Mouse (Mus musculus) layer of hippocampus, adult 11-12 months (tissue): Measurements from ENCODE around the gene Hoxa10.
A peak's percentile ranks its signal among the peaks of the same experiment; 100 is the strongest.

ENCODE experiments used
- DNase-seq: peaks from one replicate; pipeline ENCODE4 v3.0.0; 2022; ENCODE audit warnings: low spot score

Gene Hoxa10

GRCm38 (mm10) chr6:52262463-52263320 is 22.0 kb upstream of the Hoxa10 start:
- no peak for DNase-seq

GRCm38 (mm10) chr6:52261751-52262462 is 21.3 kb upstream of the Hoxa10 start:
- no peak for DNase-seq

- no peak for DNase-seq
These were observed 20.3 kb upstream of the Hoxa10 start, which contains the start of gene Hoxa13 for GRCm38 (mm10) chr6:52260654-52261575. TSS of gene Hoxa13 (minus strand) at chr6:52260880.

- no peak for DNase-seq
These were observed 19.2 kb upstream of the Hoxa10 start for GRCm38 (mm10) chr6:52259811-52260261.

- DNase-seq: no peak
These were observed 18.6 kb upstream of the Hoxa10 start for GRCm38 (mm10) chr6:52259081-52259790.

GRCm38 (mm10) chr6:52256956-52257355 is 16.3 kb upstream of the Hoxa10 start:
- peak; percentile 76 for DNase-seq

GRCm38 (mm10) chr6:52253511-52254500 is 13.2 kb upstream of the Hoxa10 start:
- no peak for DNase-seq

- no peak for DNase-seq
These were observed 12.2 kb upstream of the Hoxa10 start for GRCm38 (mm10) chr6:52252775-52253376.

- no peak for DNase-seq
These were observed 11.5 kb upstream of the Hoxa10 start for GRCm38 (mm10) chr6:52252016-52252774.

- no peak for DNase-seq
These were observed 10.7 kb upstream of the Hoxa10 start for GRCm38 (mm10) chr6:52251177-52251879.

- DNase-seq: no peak
These were observed 9.2 kb upstream of the Hoxa10 start for GRCm38 (mm10) chr6:52249826-52250225.

GRCm38 (mm10) chr6:52249415-52249738 is 8.7 kb upstream of the Hoxa10 start:
- no peak for DNase-seq

GRCm38 (mm10) chr6:52248638-52249414 is 8.2 kb upstream of the Hoxa10 start:
- DNase-seq: no peak

- DNase-seq: no peak
These were observed 7.3 kb upstream of the Hoxa10 start for GRCm38 (mm10) chr6:52247766-52248637.

GRCm38 (mm10) chr6:52246916-52247315 is 6.3 kb upstream of the Hoxa10 start:
- DNase-seq: no peak

- DNase-seq: no peak
These were observed 5.7 kb upstream of the Hoxa10 start for GRCm38 (mm10) chr6:52246403-52246803.

- DNase-seq: no peak
These were observed 5.1 kb upstream of the Hoxa10 start, which contains the start of gene Hoxa11 for GRCm38 (mm10) chr6:52245757-52246142. TSS of gene Hoxa11 (minus strand) at chr6:52245810.
